Mouse (Mus musculus): Measurements from ENCODE around the gene Cited4. TPM values are rescaled to one million over a fixed set of nuclear protein-coding genes. Genes with fewer than 3 reads are reported as not detected.

The Cited4 gene
- polyA plus RNA-seq, 1 experiment = 0.97 TPM

GRCm38 (mm10) chr4:120682168-120682567 lies 15.8 kb downstream of the Cited4 start:
- DNase-seq (ENCODE audit: low read depth) = peak; percentile 65
- TF ChIP-seq CTCF (IDR thresholded peaks at IDR 0.05; ENCODE audit: borderline replicate concordance, extremely low read depth, insufficient read depth, insufficient read length) (peak; percentile 79), POLR2A (IDR thresholded peaks at IDR 0.05; ENCODE audit: borderline replicate concordance, extremely low read depth, insufficient read depth, insufficient read length, poor library complexity, severe bottlenecking) (no peak)

- no peak for TF ChIP-seq POLR2A (IDR thresholded peaks at IDR 0.05; ENCODE audit: borderline replicate concordance, extremely low read depth, insufficient read depth, insufficient read length, poor library complexity, severe bottlenecking)
- no peak for TF ChIP-seq CTCF (IDR thresholded peaks at IDR 0.05; ENCODE audit: borderline replicate concordance, extremely low read depth, insufficient read depth, insufficient read length)
- DNase-seq (ENCODE audit: low read depth) = no peak
These were observed 17.1 kb downstream of the Cited4 start for GRCm38 (mm10) chr4:120683278-120683997.

GRCm38 (mm10) chr4:120687282-120687681 lies 20.9 kb downstream of the Cited4 start:
- DNase-seq (ENCODE audit: low read depth) = no peak
- no peak for TF ChIP-seq CTCF (IDR thresholded peaks at IDR 0.05; ENCODE audit: borderline replicate concordance, extremely low read depth, insufficient read depth, insufficient read length)
- TF ChIP-seq POLR2A (IDR thresholded peaks at IDR 0.05; ENCODE audit: borderline replicate concordance, extremely low read depth, insufficient read depth, insufficient read length, poor library complexity, severe bottlenecking) = no peak

- TF ChIP-seq CTCF (IDR thresholded peaks at IDR 0.05; ENCODE audit: borderline replicate concordance, extremely low read depth, insufficient read depth, insufficient read length) (no peak), POLR2A (IDR thresholded peaks at IDR 0.05; ENCODE audit: borderline replicate concordance, extremely low read depth, insufficient read depth, insufficient read length, poor library complexity, severe bottlenecking) (no peak)
- no peak for DNase-seq (ENCODE audit: low read depth)
These were observed 22.9 kb downstream of the Cited4 start for GRCm38 (mm10) chr4:120689317-120689716.

- TF ChIP-seq CTCF (IDR thresholded peaks at IDR 0.05; ENCODE audit: borderline replicate concordance, extremely low read depth, insufficient read depth, insufficient read length) = peak; percentile 64
- no peak for TF ChIP-seq POLR2A (IDR thresholded peaks at IDR 0.05; ENCODE audit: borderline replicate concordance, extremely low read depth, insufficient read depth, insufficient read length, poor library complexity, severe bottlenecking)
- peak; percentile 75 for DNase-seq (ENCODE audit: low read depth)
These were observed 26.3 kb downstream of the Cited4 start for GRCm38 (mm10) chr4:120692717-120693116.

GRCm38 (mm10) chr4:120697353-120697752 lies 31.0 kb downstream of the Cited4 start:
- TF ChIP-seq CTCF (IDR thresholded peaks at IDR 0.05; ENCODE audit: borderline replicate concordance, extremely low read depth, insufficient read depth, insufficient read length) (no peak), POLR2A (IDR thresholded peaks at IDR 0.05; ENCODE audit: borderline replicate concordance, extremely low read depth, insufficient read depth, insufficient read length, poor library complexity, severe bottlenecking) (no peak)
- DNase-seq (ENCODE audit: low read depth) = no peak

GRCm38 (mm10) chr4:120697799-120698484 lies 31.6 kb downstream of the Cited4 start:
- DNase-seq (ENCODE audit: low read depth) = no peak
- TF ChIP-seq POLR2A (IDR thresholded peaks at IDR 0.05; ENCODE audit: borderline replicate concordance, extremely low read depth, insufficient read depth, insufficient read length, poor library complexity, severe bottlenecking) (no peak), CTCF (IDR thresholded peaks at IDR 0.05; ENCODE audit: borderline replicate concordance, extremely low read depth, insufficient read depth, insufficient read length) (no peak)

- DNase-seq (ENCODE audit: low read depth) = no peak
- TF ChIP-seq CTCF (IDR thresholded peaks at IDR 0.05; ENCODE audit: borderline replicate concordance, extremely low read depth, insufficient read depth, insufficient read length) (no peak), POLR2A (IDR thresholded peaks at IDR 0.05; ENCODE audit: borderline replicate concordance, extremely low read depth, insufficient read depth, insufficient read length, poor library complexity, severe bottlenecking) (no peak)
These were observed 34.8 kb downstream of the Cited4 start for GRCm38 (mm10) chr4:120701180-120701579.

- peak; percentile 56 for DNase-seq (ENCODE audit: low read depth)
- TF ChIP-seq POLR2A (IDR thresholded peaks at IDR 0.05; ENCODE audit: borderline replicate concordance, extremely low read depth, insufficient read depth, insufficient read length, poor library complexity, severe bottlenecking) (no peak), CTCF (IDR thresholded peaks at IDR 0.05; ENCODE audit: borderline replicate concordance, extremely low read depth, insufficient read depth, insufficient read length) (no peak)
These were observed 35.7 kb downstream of the Cited4 start for GRCm38 (mm10) chr4:120702056-120702455.

GRCm38 (mm10) chr4:120702511-120702910 lies 36.1 kb downstream of the Cited4 start:
- DNase-seq (ENCODE audit: low read depth) = no peak
- no peak for TF ChIP-seq POLR2A (IDR thresholded peaks at IDR 0.05; ENCODE audit: borderline replicate concordance, extremely low read depth, insufficient read depth, insufficient read length, poor library complexity, severe bottlenecking)
- no peak for TF ChIP-seq CTCF (IDR thresholded peaks at IDR 0.05; ENCODE audit: borderline replicate concordance, extremely low read depth, insufficient read depth, insufficient read length)

GRCm38 (mm10) chr4:120712236-120712635 lies 45.9 kb downstream of the Cited4 start:
- TF ChIP-seq CTCF (IDR thresholded peaks at IDR 0.05; ENCODE audit: borderline replicate concordance, extremely low read depth, insufficient read depth, insufficient read length) (no peak), POLR2A (IDR thresholded peaks at IDR 0.05; ENCODE audit: borderline replicate concordance, extremely low read depth, insufficient read depth, insufficient read length, poor library complexity, severe bottlenecking) (no peak)
- DNase-seq (ENCODE audit: low read depth) = no peak
